Mouse (Mus musculus): ENCODE measurements around the gene Ptprg.

GRCm38 (mm10) chr14:11617362-11617761, 64.0 kb downstream of the Ptprg start:
- no peak for TF ChIP-seq CTCF (conservative IDR thresholded peaks at IDR 0.05; ENCODE audit: low read length)
- no peak for TF ChIP-seq POU5F1 (IDR thresholded peaks at IDR 0.05; ENCODE audit: borderline replicate concordance, low read length)
- TF ChIP-seq NANOG (IDR thresholded peaks at IDR 0.05; ENCODE audit: borderline replicate concordance, low read length), result no peak

Measured in E14TG2a.4 (cell line).